Mouse (Mus musculus) erythroblast, embryonic 14.5 days (primary cell): Measurements from ENCODE around the gene Lmntd1.

Experiments used
- GATA1 ChIP-seq: IDR thresholded peaks from 2 replicates; pipeline ENCODE4 v1.6.1; 2012; ENCODE audit warnings: low read length, inconsistent platforms, mixed read lengths
- TAL1 ChIP-seq: IDR thresholded peaks from 3 replicates; pipeline ENCODE4 v1.6.1; 2012; ENCODE audit warnings: low read length, inconsistent platforms, mixed read lengths

GRCm38 (mm10) chr6:145450628-145451403 is 163.3 kb downstream of the Lmntd1 start:
- TF ChIP-seq GATA1, result no peak
- no peak for TF ChIP-seq TAL1
